Mouse (Mus musculus) thymus, postnatal 25 days (tissue): Measurements from ENCODE around the gene Lcn6.
A peak's percentile ranks its signal among the peaks of the same experiment; 100 is the strongest.
"Not testable (repeated sequence)": the region's sequence is repeated elsewhere in the genome, so short reads cannot be mapped to it uniquely, and the experiment has no call there.

ENCODE experiments used
- DNase-seq: peaks from one replicate; pipeline ENCODE4 v3.0.0; 2022

Lcn6 gene

GRCm38 (mm10) chr2:25676486-25676885, at the start of gene Lcn6:
Lcn6 (plus strand) TSS chr2:25676786.
- DNase-seq, result no peak

- DNase-seq, result no peak
Observed at GRCm38 (mm10) chr2:25627811-25628210, 48.8 kb upstream of the Lcn6 start, which contains the start of gene Fcna. Fcna (minus strand) TSS chr2:25628030.

- DNase-seq, result no peak
Observed at GRCm38 (mm10) chr2:25628738-25629137, 47.8 kb upstream of the Lcn6 start.

- no peak for DNase-seq
Observed at GRCm38 (mm10) chr2:25633616-25634015, 43.0 kb upstream of the Lcn6 start.

GRCm38 (mm10) chr2:25634046-25634445, 42.5 kb upstream of the Lcn6 start:
- no peak for DNase-seq

- DNase-seq, result peak; percentile 62
Observed at GRCm38 (mm10) chr2:25639890-25640289, 36.7 kb upstream of the Lcn6 start.

- no peak for DNase-seq
Observed at GRCm38 (mm10) chr2:25652902-25653301, 23.7 kb upstream of the Lcn6 start, which contains the start of gene Lcn8. Lcn8 (plus strand) TSS chr2:25653120.

GRCm38 (mm10) chr2:25654502-25654901, 22.1 kb upstream of the Lcn6 start:
- DNase-seq, result no peak

- no peak for DNase-seq
Observed at GRCm38 (mm10) chr2:25656691-25657090, 19.9 kb upstream of the Lcn6 start.

GRCm38 (mm10) chr2:25657246-25657645, 19.3 kb upstream of the Lcn6 start:
- no peak for DNase-seq

GRCm38 (mm10) chr2:25657652-25658051, 18.9 kb upstream of the Lcn6 start, which contains the start of gene Lcn5:
Lcn5 (plus strand) TSS chr2:25657952.
- DNase-seq, result no peak

GRCm38 (mm10) chr2:25660279-25660678, 16.3 kb upstream of the Lcn6 start:
- DNase-seq, result no peak

- no peak for DNase-seq
Observed at GRCm38 (mm10) chr2:25661245-25661970, 15.2 kb upstream of the Lcn6 start.

- peak; percentile 77 for DNase-seq
Observed at GRCm38 (mm10) chr2:25663511-25663910, 13.1 kb upstream of the Lcn6 start.

- no peak for DNase-seq
Observed at GRCm38 (mm10) chr2:25664125-25664524, 12.5 kb upstream of the Lcn6 start.

- DNase-seq, result no peak
Observed at GRCm38 (mm10) chr2:25666516-25666915, 10.1 kb upstream of the Lcn6 start.

- DNase-seq, result peak; percentile 58
Observed at GRCm38 (mm10) chr2:25679559-25679958, 3.0 kb downstream of the Lcn6 start.

GRCm38 (mm10) chr2:25682426-25682825, 5.8 kb downstream of the Lcn6 start, which contains the start of gene Lcn10:
Lcn10 (plus strand) TSS chr2:25682726.
- DNase-seq, result no peak

GRCm38 (mm10) chr2:25686941-25687340, 10.4 kb downstream of the Lcn6 start:
- DNase-seq, result no peak

- DNase-seq, result peak; percentile 60
Observed at GRCm38 (mm10) chr2:25694605-25695004, 18.0 kb downstream of the Lcn6 start.

GRCm38 (mm10) chr2:25696951-25697350, 20.4 kb downstream of the Lcn6 start:
- no peak for DNase-seq

- DNase-seq, result no peak
Observed at GRCm38 (mm10) chr2:25698696-25699095, 22.1 kb downstream of the Lcn6 start.

GRCm38 (mm10) chr2:25699743-25700142, 23.2 kb downstream of the Lcn6 start, which contains the start of gene Obp2a:
Obp2a (plus strand) TSS chr2:25700043.
- DNase-seq, result not testable (repeated sequence)

GRCm38 (mm10) chr2:25701001-25701400, 24.4 kb downstream of the Lcn6 start:
- DNase-seq, result no peak

GRCm38 (mm10) chr2:25703706-25704105, 27.1 kb downstream of the Lcn6 start:
- DNase-seq, result no peak
